Mouse (Mus musculus): Measurements from ENCODE around the gene Ist1.

Ist1 gene

GRCm38 (mm10) chr8:109693146-109693900 lies at the start of gene Ist1:
TSS of gene Ist1 (minus strand) at chr8:109693260.
- peak; percentile 100 for DNase-seq

- DNase-seq, result no peak
Measured at GRCm38 (mm10) chr8:109738049-109738380, 45.0 kb upstream of the Ist1 start.

GRCm38 (mm10) chr8:109737237-109738048 lies 44.4 kb upstream of the Ist1 start, which contains the start of gene Atxn1l:
TSS of gene Atxn1l (minus strand) at chr8:109737739.
- peak; percentile 99 for DNase-seq

GRCm38 (mm10) chr8:109736819-109737218 lies 43.8 kb upstream of the Ist1 start:
- no peak for DNase-seq

- DNase-seq, result no peak
Measured at GRCm38 (mm10) chr8:109734018-109734417, 41.0 kb upstream of the Ist1 start.

GRCm38 (mm10) chr8:109731012-109731411 lies 38.0 kb upstream of the Ist1 start:
- DNase-seq, result no peak

GRCm38 (mm10) chr8:109725106-109725505 lies 32.0 kb upstream of the Ist1 start:
- DNase-seq, result no peak

- no peak for DNase-seq
Measured at GRCm38 (mm10) chr8:109714961-109715360, 21.9 kb upstream of the Ist1 start.

GRCm38 (mm10) chr8:109712521-109712920 lies 19.5 kb upstream of the Ist1 start:
- no peak for DNase-seq

GRCm38 (mm10) chr8:109707921-109708320 lies 14.9 kb upstream of the Ist1 start:
- no peak for DNase-seq

- peak; percentile 95 for DNase-seq
Measured at GRCm38 (mm10) chr8:109706874-109707237, 13.8 kb upstream of the Ist1 start.

- DNase-seq, result peak; percentile 90
Measured at GRCm38 (mm10) chr8:109706076-109706873, 13.2 kb upstream of the Ist1 start.

- DNase-seq, result peak; percentile 100
Measured at GRCm38 (mm10) chr8:109705320-109706075, 12.4 kb upstream of the Ist1 start, which contains the start of gene Zfp821. TSS of gene Zfp821 (plus strand) at chr8:109705546.

GRCm38 (mm10) chr8:109704565-109705319 lies 11.7 kb upstream of the Ist1 start:
- peak; percentile 90 for DNase-seq

GRCm38 (mm10) chr8:109698477-109698876 lies 5.4 kb upstream of the Ist1 start:
- no peak for DNase-seq

- no peak for DNase-seq
Measured at GRCm38 (mm10) chr8:109697754-109698153, 4.7 kb upstream of the Ist1 start.

- peak; percentile 89 for DNase-seq
Measured at GRCm38 (mm10) chr8:109694154-109694553, 1.1 kb upstream of the Ist1 start.

GRCm38 (mm10) chr8:109692443-109693145 lies 466 bp downstream of the Ist1 start:
- no peak for DNase-seq

- DNase-seq, result peak; percentile 88
Measured at GRCm38 (mm10) chr8:109691769-109692168, 1.3 kb downstream of the Ist1 start.

GRCm38 (mm10) chr8:109687248-109687647 lies 5.8 kb downstream of the Ist1 start:
- DNase-seq, result no peak

- DNase-seq, result no peak
Measured at GRCm38 (mm10) chr8:109682120-109682519, 10.9 kb downstream of the Ist1 start.
